Mouse (Mus musculus) embryo, embryonic 10.5 days (tissue): ENCODE data around the gene Vsig2.
A peak's percentile ranks its signal among the peaks of the same experiment; 100 is the strongest.

ENCODE experiments used
- DNase-seq: peaks from one replicate; pipeline ENCODE4 v3.0.0-alpha.2; 2015; ENCODE audit warnings: low spot score

Vsig2 gene

DNA sequence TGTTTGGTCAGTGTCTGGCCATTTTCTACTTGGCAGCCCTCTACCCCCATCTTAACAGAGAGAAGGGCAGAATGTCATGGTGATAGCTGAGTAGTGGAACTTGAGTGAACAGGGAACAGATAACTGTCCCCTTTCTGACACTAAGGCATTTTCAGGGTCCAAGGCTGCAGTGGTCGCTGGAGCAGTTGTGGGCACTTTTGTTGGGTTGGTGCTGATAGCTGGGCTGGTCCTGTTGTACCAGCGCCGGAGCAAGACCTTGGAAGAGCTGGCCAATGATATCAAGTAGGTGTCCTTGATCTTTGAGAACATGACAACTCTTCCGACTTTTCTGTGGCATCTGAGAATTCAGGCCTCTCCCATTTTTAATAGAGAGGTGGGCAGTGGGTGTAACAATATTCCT is 2.2 kb upstream of the Vsig2 start:
- DNase-seq, result no peak

DNA sequence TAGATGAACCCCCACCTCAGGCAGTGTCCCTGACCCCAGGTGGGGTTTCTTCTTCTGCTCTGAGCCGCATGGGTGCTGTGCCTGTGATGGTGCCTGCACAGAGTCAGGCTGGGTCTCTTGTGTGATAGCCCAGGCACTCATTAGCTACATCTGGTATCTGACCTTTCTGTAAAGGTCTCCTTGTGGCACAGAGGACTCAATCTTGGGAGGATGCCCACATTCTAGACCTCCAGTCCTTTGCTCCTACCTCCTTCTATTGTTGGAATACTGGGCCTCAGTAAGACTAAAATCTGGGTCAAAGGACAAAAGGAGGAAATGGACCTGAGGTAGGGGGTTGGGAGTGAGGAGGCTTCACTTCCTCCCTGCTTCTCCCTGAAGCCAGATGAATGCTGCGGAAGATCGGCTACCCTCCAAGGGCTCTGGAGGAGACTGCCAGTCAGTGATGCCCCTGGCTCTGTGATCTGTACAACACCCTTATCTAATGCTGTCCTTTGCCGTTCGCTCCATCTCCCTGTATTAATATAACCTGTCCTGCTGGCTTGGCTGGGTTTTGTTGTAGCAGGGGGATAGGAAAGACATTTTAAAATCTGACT is 1.3 kb upstream of the Vsig2 start:
- no peak for DNase-seq

DNA sequence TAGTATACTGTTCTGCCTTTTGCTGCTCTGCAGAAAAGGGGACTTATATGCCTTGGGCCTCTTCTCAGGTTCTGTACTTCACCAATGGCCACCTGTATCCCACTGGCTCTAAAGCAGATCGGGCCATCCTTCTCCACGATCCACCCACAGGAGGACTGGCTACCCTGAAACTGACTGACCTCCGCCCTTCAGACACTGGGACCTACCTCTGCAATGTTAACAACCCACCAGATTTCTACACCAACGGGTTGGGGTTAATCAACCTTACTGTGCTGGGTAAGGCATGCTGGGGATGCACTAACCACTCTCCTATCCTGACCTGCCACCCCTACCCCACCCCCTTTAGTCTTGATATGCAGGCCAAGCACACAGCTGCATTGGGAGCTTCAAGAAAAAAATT is 1.2 kb downstream of the Vsig2 start:
- no peak for DNase-seq

DNA sequence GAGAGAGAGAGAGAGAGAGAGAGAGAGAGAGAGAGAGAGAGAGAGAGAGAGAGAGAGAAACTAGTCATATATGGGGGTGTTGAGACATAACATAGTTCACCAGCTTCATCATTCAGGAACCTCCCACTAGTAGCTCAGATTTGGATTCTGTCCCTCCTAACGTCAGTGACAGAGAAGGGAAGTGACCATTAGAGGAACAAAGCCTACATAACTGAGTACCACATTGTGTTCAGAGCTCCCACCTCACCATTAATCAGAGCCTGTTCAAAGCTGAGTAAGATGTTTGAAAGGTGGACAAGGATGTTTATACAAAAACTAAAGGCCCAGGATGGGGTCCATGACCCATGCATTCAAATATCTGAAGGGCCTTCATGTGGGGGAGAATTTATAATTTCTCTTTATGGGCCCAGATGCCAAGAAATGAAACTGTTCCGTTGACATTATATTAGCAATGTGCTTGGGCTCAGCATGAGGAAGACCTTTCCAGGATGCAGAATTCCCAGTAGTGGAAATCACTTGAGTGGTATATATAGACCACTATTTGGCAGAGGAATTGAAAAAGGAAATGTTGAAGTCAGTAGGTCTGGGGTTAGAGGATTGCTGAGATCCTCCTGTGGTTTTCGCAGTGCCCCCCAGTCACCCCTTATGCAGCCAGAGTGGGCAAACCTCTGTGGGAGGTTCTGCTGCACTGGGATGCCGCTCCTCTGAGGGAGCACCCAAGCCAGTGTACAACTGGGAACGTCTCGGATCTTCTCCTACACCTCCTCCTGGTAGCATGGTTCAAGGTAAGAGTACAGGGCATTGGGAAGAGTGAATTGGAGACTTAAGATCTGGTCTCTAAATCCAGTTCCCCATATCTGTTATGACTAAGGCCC is 1.9 kb downstream of the Vsig2 start:
- DNase-seq, result no peak

DNA sequence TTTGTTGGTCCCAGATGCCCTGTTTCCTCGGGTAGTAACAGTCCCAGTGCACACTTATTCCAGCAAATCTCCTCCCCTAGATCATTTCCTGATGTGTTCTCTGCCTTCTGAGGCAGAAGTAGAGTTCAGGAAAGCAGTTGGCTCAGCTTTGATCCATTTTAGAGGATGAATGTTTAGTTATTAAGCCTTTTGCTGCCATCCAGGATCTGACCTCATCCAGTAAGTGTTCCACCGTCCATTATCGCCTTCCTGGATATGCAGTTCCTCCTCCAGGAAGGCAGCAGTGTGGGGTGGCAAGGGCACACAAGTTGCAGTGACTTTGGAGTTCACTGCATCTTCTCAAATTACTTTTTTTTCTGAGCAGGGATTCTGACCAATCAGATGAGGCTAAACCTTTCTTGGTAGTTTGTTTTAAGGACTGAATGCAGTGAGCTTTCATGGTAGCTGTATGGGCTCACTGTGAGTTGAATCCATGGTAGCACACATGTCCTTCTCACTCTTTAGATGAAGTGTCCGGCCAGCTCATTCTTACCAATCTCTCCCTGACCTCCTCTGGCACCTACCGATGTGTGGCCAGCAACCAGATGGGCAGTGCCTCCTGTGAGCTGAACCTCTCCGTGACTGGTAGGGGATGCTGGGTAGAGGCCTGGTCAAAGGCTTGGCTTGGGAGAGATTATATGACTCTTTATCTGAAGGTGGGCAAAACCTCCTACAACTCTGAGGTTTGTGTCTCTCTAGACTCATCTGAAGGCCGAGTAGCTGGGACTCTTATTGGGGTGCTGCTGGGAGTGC is 3.0 kb downstream of the Vsig2 start:
- DNase-seq, result no peak

DNA sequence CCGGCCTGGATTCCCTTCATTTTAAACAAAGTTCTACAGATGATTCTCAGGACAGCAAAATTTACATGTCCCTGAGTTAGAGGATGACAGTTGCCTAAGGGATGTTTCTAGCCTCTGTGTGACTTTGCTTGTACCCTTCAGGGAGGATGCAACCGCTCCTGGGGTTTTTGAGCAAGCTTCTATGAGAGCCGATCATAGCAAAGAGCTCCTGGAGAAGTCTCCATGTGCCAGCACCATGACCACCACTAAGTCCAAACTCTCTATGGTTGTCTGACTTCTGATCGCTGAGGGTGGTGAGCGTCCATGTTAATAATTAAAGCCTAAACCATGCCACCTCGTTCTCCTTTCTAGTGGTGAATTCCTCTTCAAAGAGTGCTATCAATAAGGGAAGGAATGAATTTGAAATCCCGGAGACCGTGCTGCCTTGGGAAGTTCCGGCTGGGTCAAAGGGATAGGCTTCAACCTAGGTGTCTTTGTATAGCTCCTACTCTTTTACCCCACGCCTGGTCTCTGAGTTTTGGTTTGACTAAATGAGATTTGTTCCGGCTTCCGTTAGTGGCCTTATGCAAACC is 4.9 kb downstream of the Vsig2 start:
- DNase-seq, result no peak

DNA sequence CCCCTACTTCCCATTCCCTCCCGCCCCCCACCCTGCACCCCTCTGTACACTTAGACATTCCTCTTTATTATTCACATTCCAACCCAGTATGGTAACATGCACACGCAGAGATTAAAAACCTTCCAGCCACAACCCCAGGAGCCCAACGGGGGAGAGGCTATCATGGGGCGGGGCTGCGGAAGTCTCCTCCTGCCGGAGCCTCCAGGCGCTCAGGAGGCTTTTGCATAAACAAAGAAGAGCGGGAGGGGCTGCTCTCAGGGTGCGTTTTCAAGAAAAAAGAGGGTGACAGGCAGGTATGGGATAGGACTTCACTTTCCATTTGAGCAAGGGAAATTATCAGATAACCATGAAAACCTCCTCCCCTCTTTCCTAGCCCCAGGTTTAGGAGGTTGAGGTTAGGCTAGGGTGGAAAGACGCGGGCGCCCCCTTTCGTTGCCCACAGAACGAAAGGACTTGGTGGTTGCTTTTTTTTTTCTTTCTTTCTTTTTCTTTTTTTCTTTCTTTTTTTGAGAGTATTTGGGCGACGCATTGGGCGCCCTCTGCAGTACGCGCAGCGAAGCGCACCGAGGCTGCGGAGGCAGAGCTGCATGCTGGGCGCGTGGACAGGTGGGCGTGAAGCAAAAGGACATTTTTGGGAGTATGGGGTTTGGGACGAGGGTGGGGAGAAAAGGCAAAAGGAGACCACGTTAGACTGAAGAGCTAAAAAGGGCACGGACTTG is 5.6 kb downstream of the Vsig2 start:
- DNase-seq, result peak; percentile 68

DNA sequence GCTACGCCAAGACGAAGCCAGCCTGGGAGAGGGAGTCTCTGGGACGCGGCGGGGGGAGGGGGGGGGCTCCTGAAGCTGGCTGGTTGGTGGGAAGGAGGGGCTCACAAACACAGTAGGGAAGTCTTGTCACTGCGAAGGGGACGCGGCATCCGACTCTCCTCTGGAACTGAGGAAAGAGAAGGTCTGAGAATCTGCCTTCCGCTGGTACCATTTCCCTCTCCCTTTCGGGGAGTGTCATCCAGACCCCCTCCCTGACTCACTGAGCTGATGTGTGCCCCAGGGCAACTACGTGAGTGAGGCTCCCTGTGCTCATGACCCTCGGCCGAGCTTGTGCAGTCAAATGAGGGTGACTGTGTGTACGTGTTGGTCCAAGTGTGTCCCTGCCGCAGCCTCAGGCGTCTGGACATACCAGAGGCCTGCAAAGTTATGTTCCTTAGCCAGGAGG is 6.1 kb downstream of the Vsig2 start:
- DNase-seq, result peak; percentile 17

DNA sequence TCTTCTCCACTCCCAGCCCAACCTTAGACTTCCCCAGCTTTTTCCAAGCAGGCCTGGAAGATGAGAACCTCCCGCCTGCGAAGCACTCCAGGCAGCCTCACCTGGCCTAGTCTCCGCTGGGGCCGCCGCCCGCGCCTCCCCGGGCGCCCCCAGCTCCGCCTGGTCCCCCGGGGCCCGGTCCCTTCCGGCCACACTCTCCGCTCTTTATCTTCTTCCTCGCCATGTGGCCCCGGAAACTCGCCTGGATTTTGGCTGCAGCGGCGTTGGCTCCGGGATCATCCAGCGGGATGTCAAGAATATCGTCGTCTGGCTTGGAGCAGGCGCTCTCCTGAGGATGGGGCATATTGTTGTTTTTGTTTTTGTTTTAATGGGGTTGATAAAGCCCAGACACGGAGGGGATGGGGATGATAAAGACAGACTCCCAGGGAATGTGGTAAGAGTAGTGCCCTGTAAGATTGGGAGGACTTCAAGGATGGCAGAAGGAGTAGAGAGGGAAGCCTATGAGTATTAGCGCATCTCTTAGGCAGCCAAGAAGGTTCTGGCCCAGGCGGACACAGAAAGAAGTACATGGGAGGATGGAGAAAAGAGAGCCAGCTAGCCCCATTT is 6.9 kb downstream of the Vsig2 start:
- no peak for DNase-seq

DNA sequence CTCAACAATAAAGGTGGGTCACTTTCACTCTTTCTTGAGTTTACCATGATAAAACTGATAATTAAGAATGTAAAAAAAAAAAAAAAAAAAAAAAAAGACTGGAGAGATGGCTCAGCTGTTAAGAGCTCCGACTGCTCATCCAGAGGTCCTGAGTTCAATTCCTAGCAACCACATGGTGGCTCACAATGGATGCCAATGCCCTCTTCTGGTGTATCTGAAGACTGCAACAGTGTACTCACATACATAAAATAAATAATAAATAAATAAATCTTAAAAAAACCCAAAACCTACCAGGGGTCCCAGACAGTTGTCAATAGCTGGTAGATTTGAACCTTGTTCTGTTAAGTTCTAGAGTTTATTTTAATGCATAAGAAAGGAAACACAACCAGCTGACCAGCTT is 7.8 kb downstream of the Vsig2 start:
- DNase-seq, result no peak

DNA sequence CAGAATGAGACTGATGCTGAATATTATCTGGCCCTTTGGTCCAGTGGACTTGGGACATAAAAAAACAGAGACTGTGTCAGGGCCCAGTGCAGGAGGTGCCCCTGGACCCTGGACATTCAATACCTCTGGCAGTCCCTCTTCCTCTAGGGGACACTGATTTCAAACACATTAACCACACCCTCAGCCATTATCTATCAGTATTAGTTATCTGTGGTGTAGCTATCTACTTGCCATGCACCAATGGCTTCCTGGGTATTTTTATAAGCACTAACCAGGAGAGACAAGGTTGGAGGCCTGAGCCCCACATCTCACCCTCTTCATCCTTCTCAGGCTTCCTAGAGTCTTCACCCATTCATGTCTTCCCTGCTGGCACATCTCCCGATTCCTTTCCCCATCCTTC is 11.4 kb downstream of the Vsig2 start:
- DNase-seq, result no peak

DNA sequence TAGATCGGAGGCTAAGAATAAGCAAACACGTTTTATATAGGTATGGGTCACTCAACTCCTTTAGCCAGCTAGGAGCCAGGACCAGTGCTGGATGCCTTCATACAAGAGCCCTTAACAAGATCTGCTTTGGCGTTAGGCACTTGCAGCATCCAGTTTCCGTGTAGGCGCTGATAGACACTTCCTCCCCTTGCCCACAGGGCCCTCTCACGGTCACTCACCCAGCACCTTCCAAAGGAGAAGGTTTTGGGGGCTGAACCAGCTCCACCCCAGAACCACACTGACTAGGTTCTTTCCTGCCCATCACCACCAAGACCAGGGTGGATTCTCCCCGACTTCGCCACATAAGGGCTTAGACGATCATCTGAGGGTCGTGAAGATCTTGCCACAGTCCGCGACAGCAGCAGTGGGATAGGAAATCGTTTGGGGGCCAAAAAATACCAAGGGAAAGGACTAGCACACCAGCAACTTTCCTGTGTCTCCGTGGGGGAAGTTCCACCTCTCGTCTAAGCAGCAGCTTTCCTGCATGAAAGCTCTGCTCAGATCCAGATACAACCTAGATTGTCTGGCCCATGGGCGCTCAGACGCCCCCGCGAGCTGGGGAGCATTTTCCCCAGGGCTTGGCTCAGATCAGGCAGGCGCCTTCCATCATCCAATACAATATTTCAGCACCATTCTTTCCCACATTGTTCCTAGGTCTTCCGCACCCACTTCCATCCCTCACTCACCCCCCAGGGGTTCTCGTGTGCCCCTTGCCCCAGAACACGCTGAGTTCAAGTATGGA is 12.9 kb downstream of the Vsig2 start:
- DNase-seq, result peak; percentile 18

DNA sequence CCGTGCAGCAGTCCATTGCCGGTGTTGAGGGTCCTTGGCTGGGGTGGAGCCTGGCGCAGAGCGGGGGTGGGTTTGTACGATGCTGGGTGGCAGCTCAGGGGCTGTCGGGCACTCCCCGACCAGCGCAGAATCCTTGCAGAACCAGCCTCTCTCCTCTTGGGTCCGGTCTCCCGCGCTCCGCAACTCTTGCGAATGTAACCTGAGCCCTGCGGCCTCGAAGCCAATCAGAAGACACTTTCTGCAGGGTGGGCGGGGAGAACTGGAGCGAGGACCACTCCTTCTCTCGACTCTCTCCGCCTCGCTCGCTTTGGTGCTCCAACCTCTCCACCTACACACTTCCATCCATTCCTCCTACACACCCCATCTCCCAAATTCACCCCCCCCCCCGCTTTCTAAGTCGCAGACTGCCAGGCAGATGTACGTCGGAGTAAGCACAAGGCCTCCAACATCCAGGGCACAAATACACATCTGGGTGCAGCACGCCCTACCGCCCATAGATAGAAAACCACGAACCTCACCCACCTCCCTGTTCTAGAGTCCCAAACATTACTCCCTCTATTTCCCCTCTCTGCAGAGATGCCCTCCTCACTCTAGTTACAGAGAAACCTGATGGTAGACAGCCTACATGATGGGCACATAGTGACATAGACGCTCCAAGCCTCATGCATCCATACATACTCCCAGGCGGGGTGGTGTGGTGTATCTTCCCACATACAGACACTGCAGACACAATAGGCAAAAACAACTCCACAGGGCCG is 13.7 kb downstream of the Vsig2 start, which contains the start of gene Nrgn:
Gene Nrgn (minus strand): TSS at position 369 of the 758 bp plus-strand sequence.
- peak; percentile 92 for DNase-seq

DNA sequence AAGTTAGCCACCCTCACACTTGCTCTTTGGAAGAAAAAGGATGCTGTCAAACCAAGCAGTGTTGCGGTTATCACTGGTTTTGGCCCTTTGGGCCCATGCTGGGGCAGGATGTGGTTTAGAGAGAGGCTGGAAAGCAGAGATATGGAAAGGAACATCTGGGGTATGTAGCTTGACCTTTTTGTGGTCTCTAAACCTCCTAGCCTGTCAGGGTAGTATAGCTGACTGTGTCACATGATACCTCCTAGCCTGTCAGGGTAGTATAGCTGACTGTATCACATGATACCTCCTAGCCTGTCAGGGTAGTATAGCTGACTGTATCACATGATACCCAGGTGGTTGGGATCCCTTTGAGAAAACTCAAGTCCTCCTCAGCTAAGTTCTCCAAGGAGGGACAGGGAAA is 15.2 kb downstream of the Vsig2 start:
- DNase-seq, result no peak

DNA sequence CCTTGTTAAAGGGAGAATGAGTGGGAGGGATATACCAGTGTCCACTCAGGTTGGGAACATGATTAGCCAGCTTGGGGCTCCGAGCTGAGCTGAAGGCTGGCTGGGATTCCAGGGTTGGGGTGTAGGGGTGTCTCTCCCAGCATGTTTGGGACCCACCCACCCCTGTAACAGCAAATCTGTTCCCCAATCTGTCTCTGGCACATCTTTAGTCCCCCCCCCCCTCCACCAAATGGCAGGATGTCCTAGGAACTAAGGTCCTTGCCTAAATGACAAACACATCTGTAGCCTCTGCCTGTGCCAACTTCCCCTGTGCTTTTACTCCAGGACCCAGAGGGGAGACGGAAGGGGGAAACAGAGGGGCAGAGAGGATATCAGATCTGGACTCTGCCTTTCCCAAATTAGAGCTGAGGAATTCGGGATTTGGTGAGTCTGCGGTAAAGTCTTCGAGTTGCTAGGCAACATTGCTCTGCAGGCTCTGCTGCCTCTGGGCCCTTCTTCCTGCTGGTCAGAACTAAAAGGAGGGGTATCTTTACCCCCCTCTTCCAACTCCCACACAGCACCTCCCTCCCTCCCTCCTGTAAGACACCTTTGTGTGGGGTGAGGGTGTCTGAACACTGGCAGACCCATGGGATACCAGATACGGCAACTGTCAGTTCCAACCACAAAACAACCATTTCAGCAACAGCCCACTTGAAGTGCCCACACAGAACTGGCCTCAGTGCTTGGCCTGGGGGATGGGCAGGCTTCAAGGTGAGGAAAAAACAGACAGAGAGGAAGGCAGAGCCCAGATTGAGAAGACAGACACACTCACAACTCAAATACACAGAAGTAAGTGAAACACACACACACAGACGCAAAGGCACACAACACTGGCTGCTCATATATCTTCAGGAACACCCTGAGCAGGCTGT is 16.0 kb downstream of the Vsig2 start, which contains the start of gene Siae:
Gene Siae (plus strand): TSS at position 861 of the 911 bp plus-strand sequence.
- DNase-seq, result no peak

DNA sequence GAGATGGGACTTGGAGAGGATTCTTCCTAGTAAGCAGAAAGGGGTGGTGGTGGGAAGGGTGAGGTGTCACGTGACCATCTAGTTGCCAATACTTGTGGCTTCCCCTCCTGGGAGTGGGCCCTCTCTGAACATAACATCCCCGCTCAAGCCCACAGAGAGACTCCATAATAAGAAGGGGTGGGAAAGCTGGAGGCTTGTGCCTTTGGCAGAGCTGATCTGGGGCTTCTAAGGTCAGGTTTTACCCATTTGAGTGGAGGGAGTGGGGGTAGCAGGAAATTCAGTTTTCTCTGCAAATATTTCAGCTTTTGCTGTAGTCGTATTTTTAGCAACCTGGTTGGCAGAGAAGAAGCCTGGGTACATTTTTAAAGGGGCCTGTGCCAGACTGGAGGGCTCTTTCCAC is 17.3 kb downstream of the Vsig2 start:
- DNase-seq, result no peak

DNA sequence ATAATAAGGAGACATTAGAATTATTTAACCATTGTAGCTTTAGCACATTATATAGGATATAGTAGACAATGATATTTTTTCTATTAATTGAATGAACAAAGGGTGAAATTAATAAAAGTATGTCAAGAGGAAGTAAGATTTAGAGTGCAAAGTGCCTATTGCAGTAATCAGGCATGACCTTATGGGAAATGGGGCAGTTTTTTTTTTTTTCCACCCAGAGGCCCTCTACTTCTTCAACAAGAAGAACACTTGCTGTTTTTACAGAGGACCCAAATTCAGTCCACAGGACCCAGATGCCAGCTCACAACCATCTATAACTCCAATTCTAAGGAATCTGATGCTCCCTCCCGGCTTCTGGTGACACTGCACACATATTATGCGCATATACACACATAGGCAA is 21.6 kb downstream of the Vsig2 start:
- no peak for DNase-seq

DNA sequence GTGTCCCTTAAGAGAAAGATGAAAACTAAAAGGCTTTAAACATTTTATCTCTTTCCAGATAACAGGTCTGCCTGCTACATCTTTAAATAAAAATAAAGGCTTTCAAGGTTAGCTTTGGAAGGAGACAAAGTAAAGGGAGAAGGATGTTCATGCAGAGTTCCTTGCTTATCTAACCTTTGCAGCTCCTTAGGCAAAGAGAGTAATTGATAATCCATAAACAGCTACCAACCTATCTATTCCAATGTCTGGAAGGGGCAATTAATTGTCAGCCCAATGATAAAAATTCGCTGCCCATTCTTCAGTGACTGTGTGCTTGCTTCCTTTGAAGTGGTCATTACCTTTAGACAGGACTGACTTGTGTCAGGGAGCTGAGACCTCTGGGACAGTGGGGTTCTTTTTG is 24.8 kb downstream of the Vsig2 start:
- no peak for DNase-seq

DNA sequence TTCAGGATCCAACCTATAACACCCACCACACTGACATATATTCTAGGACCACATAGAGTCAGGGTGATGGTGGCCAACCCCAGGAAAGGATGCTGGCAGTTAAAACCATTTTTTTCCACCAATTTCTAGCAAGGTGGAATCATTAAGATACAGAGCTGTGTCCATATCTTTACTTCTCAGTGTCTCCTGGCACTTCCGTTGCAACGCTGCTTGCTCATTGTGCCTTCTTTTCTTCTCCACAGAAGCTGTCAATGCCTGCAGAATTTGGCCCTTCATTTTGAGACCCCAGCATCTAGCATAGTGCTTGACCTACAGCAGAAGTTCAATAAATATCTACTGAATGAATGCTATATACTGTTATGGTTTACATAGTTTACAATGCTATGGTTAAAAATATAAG is 28.0 kb downstream of the Vsig2 start:
- DNase-seq, result no peak
